Mouse (Mus musculus) CH12.LX (cell line): Measurements from ENCODE around the gene Pms2.

Experiments used
- EP300 ChIP-seq: IDR thresholded peaks from 2 replicates; pipeline ENCODE4 v1.6.1; 2011; ENCODE audit warnings: low read length, improper control_type of control experiment
- RCOR1 ChIP-seq: conservative IDR thresholded peaks from 2 replicates; pipeline ENCODE4 v1.6.1; 2012; ENCODE audit warnings: low read depth, mild to moderate bottlenecking, inconsistent platforms, low read length, improper control_type of control experiment

- TF ChIP-seq RCOR1 = no peak
- TF ChIP-seq EP300 = peak; percentile 64; the same call in 1 of the 2 replicates
Observed at GRCm38 (mm10) chr5:143871547-143872169, 38.1 kb upstream of the Pms2 start.
